Mouse (Mus musculus): ENCODE measurements around the gene Rufy4. TPM values are rescaled to one million over a fixed set of nuclear protein-coding genes. Genes with fewer than 3 reads are reported as not detected.

The Rufy4 gene
- polyA plus RNA-seq, 1 experiment, result 0.18 TPM

DNA sequence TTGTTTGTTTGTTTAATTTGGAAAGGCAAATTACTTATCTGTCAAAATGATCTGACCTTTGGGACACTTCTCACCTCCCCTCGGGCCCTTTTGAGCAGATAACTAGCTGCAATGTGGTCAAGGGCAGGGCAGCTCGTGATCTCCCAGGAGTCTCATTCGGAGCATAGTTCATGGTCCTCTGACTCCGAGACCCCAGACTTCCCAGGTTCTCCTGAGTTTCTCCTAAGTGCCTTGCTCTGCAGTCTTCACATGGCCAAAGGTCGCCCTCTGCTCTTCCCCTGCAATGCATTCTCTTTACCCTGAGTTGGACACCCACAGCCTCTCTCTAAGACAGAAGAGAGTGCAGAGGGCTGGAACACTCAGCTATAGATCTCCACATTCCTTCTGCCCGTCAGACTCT is 30.0 kb upstream of the Rufy4 start:
- Histone ChIP-seq H3K27ac (ENCODE audit: insufficient read depth, low read length) (no peak overlapping the region), H3K4me3 (replicated peaks; ENCODE audit: insufficient read depth, low read depth, low read length) (no peak overlapping the region), H3K4me1 (ENCODE audit: control insufficient read depth, insufficient read depth, low read length) (peaks cover 15% of the 10 kb centered on the region), H3K27me3 (ENCODE audit: control insufficient read depth, insufficient read depth, low read length) (peaks cover 5% of the 10 kb centered on the region; the same call in 1 of the 2 replicates)
- 79% methylated on average over 6 of the region's 6 CpGs for WGBS
- DNase-seq, result no peak
- no peak for TF ChIP-seq POLR2A (IDR thresholded peaks at IDR 0.05; ENCODE audit: borderline replicate concordance, insufficient read depth, low read length)
- no peak for TF ChIP-seq CTCF (IDR thresholded peaks at IDR 0.05; ENCODE audit: borderline replicate concordance, insufficient read depth, low read depth, low read length)

- Histone ChIP-seq H3K27ac (ENCODE audit: insufficient read depth, low read length) (no peak overlapping the region), H3K4me3 (replicated peaks; ENCODE audit: insufficient read depth, low read depth, low read length) (no peak overlapping the region), H3K27me3 (ENCODE audit: control insufficient read depth, insufficient read depth, low read length) (peaks cover 5% of the 10 kb centered on the region; the same call in 1 of the 2 replicates), H3K4me1 (ENCODE audit: control insufficient read depth, insufficient read depth, low read length) (peaks cover 15% of the 10 kb centered on the region)
- no peak for DNase-seq
- TF ChIP-seq CTCF (IDR thresholded peaks at IDR 0.05; ENCODE audit: borderline replicate concordance, insufficient read depth, low read depth, low read length), result no peak
- no peak for TF ChIP-seq POLR2A (IDR thresholded peaks at IDR 0.05; ENCODE audit: borderline replicate concordance, insufficient read depth, low read length)
- WGBS, result 71% methylated on average over 3 of the region's 3 CpGs
Observed at GRCm38 (mm10) chr1:74095728-74096127, 29.6 kb upstream of the Rufy4 start.

DNA sequence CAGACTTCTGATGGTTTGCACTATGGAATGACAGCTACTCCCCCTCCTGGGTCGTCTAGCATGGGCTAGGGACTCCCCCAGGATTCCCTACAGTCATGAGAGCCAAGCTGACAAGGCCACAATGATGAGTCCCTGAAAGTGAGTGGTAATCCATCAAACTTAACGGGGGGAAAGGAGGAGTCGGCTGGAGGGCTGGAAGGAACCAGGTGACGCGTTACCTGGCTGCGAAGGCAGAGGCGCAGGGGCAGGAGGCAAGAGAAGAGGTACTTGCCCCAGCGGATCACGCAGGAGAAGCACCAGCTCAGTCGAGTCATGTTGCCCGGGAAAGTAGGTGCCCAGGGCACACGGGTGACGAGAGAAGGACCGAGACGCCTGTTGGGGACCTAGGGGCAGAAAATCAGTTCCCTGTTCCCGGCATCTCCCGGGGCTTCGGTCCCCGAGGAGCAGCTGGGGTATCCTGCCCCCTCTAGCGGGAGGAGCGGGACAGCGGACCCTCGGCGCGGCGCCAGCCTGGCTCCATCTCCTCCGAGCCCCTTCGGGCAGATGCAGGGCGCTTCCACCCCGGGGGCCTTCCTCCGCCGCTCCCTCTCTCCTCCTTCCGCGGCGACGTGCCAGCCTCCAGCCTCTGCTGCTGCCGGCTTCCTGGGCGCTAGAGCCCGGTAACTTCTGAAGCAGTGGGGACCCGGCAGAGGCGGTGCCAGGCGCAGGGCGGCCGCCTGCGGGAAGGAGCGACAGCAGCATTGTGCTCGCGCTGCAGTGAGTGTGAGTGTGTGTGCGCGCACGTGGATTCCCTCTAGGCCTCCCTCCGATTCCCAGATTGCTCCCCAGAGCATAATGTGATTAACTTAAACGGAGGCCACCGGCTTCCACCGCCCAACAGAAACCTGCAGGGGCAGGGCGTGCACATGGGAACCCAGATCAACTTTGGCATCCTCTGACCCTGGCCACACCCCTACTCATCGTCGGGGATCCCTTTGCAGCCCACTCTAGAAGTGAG is 27.0 kb upstream of the Rufy4 start:
- H3K4me3 ChIP-seq (replicated peaks; ENCODE audit: insufficient read depth, low read depth, low read length), result peak overlapping the region; percentile 8
- no peak overlapping the region for H3K27ac ChIP-seq (ENCODE audit: insufficient read depth, low read length)
- TF ChIP-seq POLR2A (IDR thresholded peaks at IDR 0.05; ENCODE audit: borderline replicate concordance, insufficient read depth, low read length) (no peak), CTCF (IDR thresholded peaks at IDR 0.05; ENCODE audit: borderline replicate concordance, insufficient read depth, low read depth, low read length) (no peak)
- WGBS, result 1% methylated on average over 58 of the region's 58 CpGs
- peaks cover 15% of the 10 kb centered on the region for H3K4me1 ChIP-seq (ENCODE audit: control insufficient read depth, insufficient read depth, low read length)
- no peak for DNase-seq
- H3K27me3 ChIP-seq (ENCODE audit: control insufficient read depth, insufficient read depth, low read length), result peaks cover 5% of the 10 kb centered on the region; the same call in 1 of the 2 replicates

DNA sequence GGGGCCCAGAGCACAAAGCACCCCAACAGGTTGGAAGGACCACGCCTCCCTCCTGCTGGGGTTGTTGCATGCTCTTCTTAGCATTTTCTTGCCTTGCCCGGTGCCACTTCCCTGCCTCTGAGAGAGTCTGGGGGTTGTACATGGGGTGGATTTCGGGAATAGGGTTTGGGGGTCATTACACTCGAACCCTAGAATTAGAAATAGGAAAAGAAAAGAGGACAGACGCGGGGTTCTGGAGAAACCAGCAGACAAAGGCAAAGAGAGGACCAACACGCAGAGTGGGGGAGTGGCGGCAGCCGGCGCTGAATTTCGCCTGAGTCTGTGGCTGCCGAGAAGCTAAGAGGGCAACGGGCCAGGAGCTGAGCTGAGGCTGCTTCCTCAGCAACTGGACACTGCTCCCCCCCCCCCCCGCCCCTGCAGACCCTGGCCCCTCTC is 26.3 kb upstream of the Rufy4 start:
- TF ChIP-seq POLR2A (IDR thresholded peaks at IDR 0.05; ENCODE audit: borderline replicate concordance, insufficient read depth, low read length) (no peak), CTCF (IDR thresholded peaks at IDR 0.05; ENCODE audit: borderline replicate concordance, insufficient read depth, low read depth, low read length) (no peak)
- WGBS, result 2% methylated on average over 14 of the region's 14 CpGs
- H3K27me3 ChIP-seq (ENCODE audit: control insufficient read depth, insufficient read depth, low read length), result peaks cover 5% of the 10 kb centered on the region; the same call in 1 of the 2 replicates
- no peak overlapping the region for H3K4me3 ChIP-seq (replicated peaks; ENCODE audit: insufficient read depth, low read depth, low read length)
- no peak for DNase-seq
- H3K27ac ChIP-seq (ENCODE audit: insufficient read depth, low read length), result no peak overlapping the region
- peaks cover 15% of the 10 kb centered on the region for H3K4me1 ChIP-seq (ENCODE audit: control insufficient read depth, insufficient read depth, low read length)

- TF ChIP-seq POLR2A (IDR thresholded peaks at IDR 0.05; ENCODE audit: borderline replicate concordance, insufficient read depth, low read length) (no peak), CTCF (IDR thresholded peaks at IDR 0.05; ENCODE audit: borderline replicate concordance, insufficient read depth, low read depth, low read length) (no peak)
- no peak for DNase-seq
- H3K4me1 ChIP-seq (ENCODE audit: control insufficient read depth, insufficient read depth, low read length), result peaks cover 7% of the 10 kb centered on the region
- H3K4me3 ChIP-seq (replicated peaks; ENCODE audit: insufficient read depth, low read depth, low read length), result no peak overlapping the region
- no peaks in the 10 kb centered on the region; the same call in 1 of the 2 replicates for H3K27me3 ChIP-seq (ENCODE audit: control insufficient read depth, insufficient read depth, low read length)
- 53% methylated on average over 6 of the region's 6 CpGs for WGBS
- H3K27ac ChIP-seq (ENCODE audit: insufficient read depth, low read length), result no peak overlapping the region
Observed at GRCm38 (mm10) chr1:74103654-74104353, 21.5 kb upstream of the Rufy4 start.

- DNase-seq, result peak in 1 of 2 experiments; percentile 48
- WGBS, result 16% methylated on average over 4 of the region's 4 CpGs
- Histone ChIP-seq H3K4me3 (replicated peaks; ENCODE audit: insufficient read depth, low read depth, low read length) (no peak overlapping the region), H3K27ac (ENCODE audit: insufficient read depth, low read length) (no peak overlapping the region), H3K4me1 (ENCODE audit: control insufficient read depth, insufficient read depth, low read length) (peaks cover 7% of the 10 kb centered on the region), H3K27me3 (ENCODE audit: control insufficient read depth, insufficient read depth, low read length) (no peaks in the 10 kb centered on the region)
- TF ChIP-seq POLR2A (IDR thresholded peaks at IDR 0.05; ENCODE audit: borderline replicate concordance, insufficient read depth, low read length) (no peak), CTCF (IDR thresholded peaks at IDR 0.05; ENCODE audit: borderline replicate concordance, insufficient read depth, low read depth, low read length) (no peak)
Observed at GRCm38 (mm10) chr1:74105660-74106059, 19.7 kb upstream of the Rufy4 start.

DNA sequence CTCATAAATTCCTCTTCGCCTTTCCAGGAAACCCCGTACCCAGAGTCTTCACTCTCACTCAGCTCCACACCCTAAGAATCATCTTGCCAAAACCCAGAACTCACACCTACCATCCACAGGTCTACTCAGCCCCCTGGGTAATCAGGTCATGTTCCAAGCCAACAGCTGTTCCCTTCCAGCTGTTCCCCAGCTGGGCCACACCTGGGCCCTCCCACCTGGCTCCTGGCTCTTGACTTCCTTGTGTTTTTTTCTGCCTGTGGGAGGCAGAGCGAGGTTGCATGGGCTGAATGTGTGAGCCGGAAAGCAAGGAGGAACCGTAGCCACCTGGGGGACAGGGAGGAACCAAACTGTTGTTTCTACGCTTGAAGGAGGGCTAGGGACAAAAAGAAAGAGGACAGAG is 19.1 kb upstream of the Rufy4 start:
- H3K4me3 ChIP-seq (replicated peaks; ENCODE audit: insufficient read depth, low read depth, low read length), result no peak overlapping the region
- DNase-seq, result no peak
- TF ChIP-seq CTCF (IDR thresholded peaks at IDR 0.05; ENCODE audit: borderline replicate concordance, insufficient read depth, low read depth, low read length), result no peak
- H3K27ac ChIP-seq (ENCODE audit: insufficient read depth, low read length), result no peak overlapping the region
- peaks cover 7% of the 10 kb centered on the region for H3K4me1 ChIP-seq (ENCODE audit: control insufficient read depth, insufficient read depth, low read length)
- 87% methylated on average over 6 of the region's 6 CpGs for WGBS
- no peaks in the 10 kb centered on the region for H3K27me3 ChIP-seq (ENCODE audit: control insufficient read depth, insufficient read depth, low read length)
